Mouse (Mus musculus) adrenal gland, postnatal 14 days (tissue): ENCODE measurements around the gene Fam171a1. TPM values are rescaled to one million over a fixed set of nuclear protein-coding genes. Genes with fewer than 3 reads are reported as not detected.
"Not testable (repeated sequence)": the region's sequence is repeated elsewhere in the genome, so short reads cannot be mapped to it uniquely, and the experiment has no call there.

ENCODE experiments used
- DNase-seq: peaks from one replicate; pipeline ENCODE4 v3.0.0; 2021; ENCODE audit warnings: mixed read lengths
- long read RNA-seq, 2 experiments: library from polyadenylated mRNA; stranded (forward); transcript quantifications; one replicate each; pipeline ENCODE4 v2.0.0; 2021
- total RNA-seq: library from RNA; stranded (reverse); gene quantifications from 2 replicates; pipeline ENCODE4 v1.2.3, GENCODE M21; 2021

The Fam171a1 gene
- 25.3 and 27.4 TPM in 2 replicates for total RNA-seq
- long read RNA-seq, experiment 1, full-length matches to known transcripts: 11 of 29 reads
- long read RNA-seq, experiment 1, partial matches to known transcripts: 16 of 29 reads
- long read RNA-seq, experiment 1, other reads (novel, unspliced or antisense): 2 of 29 reads
- long read RNA-seq, experiment 2, full-length matches to known transcripts: 6 of 24 reads
- long read RNA-seq, experiment 2, partial matches to known transcripts: 16 of 24 reads
- long read RNA-seq, experiment 2, other reads (novel, unspliced or antisense): 2 of 24 reads

- no peak for DNase-seq
Measured at GRCm38 (mm10) chr2:3113866-3114265, at the start of gene Fam171a1. Fam171a1 (plus strand) TSS chr2:3114224.

GRCm38 (mm10) chr2:3069140-3069539 is 44.9 kb upstream of the Fam171a1 start:
- DNase-seq: no peak

GRCm38 (mm10) chr2:3088361-3088760 is 25.7 kb upstream of the Fam171a1 start:
- DNase-seq: not testable (repeated sequence)

- peak; percentile 19 for DNase-seq
Measured at GRCm38 (mm10) chr2:3089274-3089673, 24.8 kb upstream of the Fam171a1 start.

- no peak for DNase-seq
Measured at GRCm38 (mm10) chr2:3096101-3096500, 17.9 kb upstream of the Fam171a1 start.

- DNase-seq: no peak
Measured at GRCm38 (mm10) chr2:3099971-3100370, 14.1 kb upstream of the Fam171a1 start.

- DNase-seq: no peak
Measured at GRCm38 (mm10) chr2:3101292-3101957, 12.6 kb upstream of the Fam171a1 start.

GRCm38 (mm10) chr2:3102360-3102759 is 11.7 kb upstream of the Fam171a1 start:
- peak; percentile 24 for DNase-seq

- DNase-seq: no peak
Measured at GRCm38 (mm10) chr2:3107471-3107870, 6.6 kb upstream of the Fam171a1 start.

- no peak for DNase-seq
Measured at GRCm38 (mm10) chr2:3108431-3108830, 5.6 kb upstream of the Fam171a1 start.

GRCm38 (mm10) chr2:3108834-3109233 is 5.2 kb upstream of the Fam171a1 start:
- no peak for DNase-seq

- DNase-seq: no peak
Measured at GRCm38 (mm10) chr2:3117855-3118202, 3.8 kb downstream of the Fam171a1 start.

GRCm38 (mm10) chr2:3118203-3118941 is 4.3 kb downstream of the Fam171a1 start:
- peak; percentile 94 for DNase-seq

GRCm38 (mm10) chr2:3118969-3119368 is 4.9 kb downstream of the Fam171a1 start:
- no peak for DNase-seq

- no peak for DNase-seq
Measured at GRCm38 (mm10) chr2:3119371-3119935, 5.4 kb downstream of the Fam171a1 start.

GRCm38 (mm10) chr2:3122571-3122970 is 8.5 kb downstream of the Fam171a1 start:
- DNase-seq: no peak

GRCm38 (mm10) chr2:3127256-3127883 is 13.3 kb downstream of the Fam171a1 start:
- DNase-seq: no peak

- no peak for DNase-seq
Measured at GRCm38 (mm10) chr2:3128344-3128871, 14.4 kb downstream of the Fam171a1 start.

GRCm38 (mm10) chr2:3128910-3129309 is 14.9 kb downstream of the Fam171a1 start:
- peak; percentile 37 for DNase-seq

GRCm38 (mm10) chr2:3132473-3132872 is 18.4 kb downstream of the Fam171a1 start:
- no peak for DNase-seq

GRCm38 (mm10) chr2:3134580-3135296 is 20.7 kb downstream of the Fam171a1 start:
- peak; percentile 66 for DNase-seq
